Mouse (Mus musculus): ENCODE data around the gene Sgip1. TPM values are rescaled to one million over a fixed set of nuclear protein-coding genes. Genes with fewer than 3 reads are reported as not detected.

Sgip1 gene
- total and polyA plus RNA-seq, 3 experiments = 0.92 to 5.6 TPM; not detected in 1

DNA sequence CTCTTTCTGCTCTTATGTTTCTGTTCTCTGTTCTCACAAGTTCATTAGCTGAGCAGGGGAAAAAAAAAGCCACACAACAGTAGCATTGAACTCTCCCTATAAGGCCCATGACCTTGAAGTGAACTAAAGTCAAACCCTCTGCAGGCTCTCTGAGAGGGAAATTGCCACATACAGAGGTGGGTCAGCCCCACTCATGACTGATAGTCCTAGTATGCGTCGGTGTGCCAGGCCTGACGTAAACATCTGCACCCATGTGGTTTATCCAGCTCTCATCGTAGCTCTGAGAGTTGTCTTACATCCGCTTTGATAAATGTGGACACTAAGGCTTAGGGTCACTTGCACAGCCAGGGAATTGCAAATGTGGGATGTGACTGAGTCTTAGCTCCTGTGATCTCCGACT is 38.8 kb downstream of the Sgip1 start:
- no peaks in the 10 kb centered on the region for H3K9me3 ChIP-seq (replicated peaks; ENCODE audit: insufficient read depth, low read length)
- TF ChIP-seq RAD21 (IDR thresholded peaks at IDR 0.05; ENCODE audit: low read depth, low read length) (no peak), JUND (IDR thresholded peaks at IDR 0.05; ENCODE audit: low read depth, low read length) (no peak), MAFK (IDR thresholded peaks at IDR 0.05; ENCODE audit: borderline replicate concordance, low read depth, low read length) (no peak)

DNA sequence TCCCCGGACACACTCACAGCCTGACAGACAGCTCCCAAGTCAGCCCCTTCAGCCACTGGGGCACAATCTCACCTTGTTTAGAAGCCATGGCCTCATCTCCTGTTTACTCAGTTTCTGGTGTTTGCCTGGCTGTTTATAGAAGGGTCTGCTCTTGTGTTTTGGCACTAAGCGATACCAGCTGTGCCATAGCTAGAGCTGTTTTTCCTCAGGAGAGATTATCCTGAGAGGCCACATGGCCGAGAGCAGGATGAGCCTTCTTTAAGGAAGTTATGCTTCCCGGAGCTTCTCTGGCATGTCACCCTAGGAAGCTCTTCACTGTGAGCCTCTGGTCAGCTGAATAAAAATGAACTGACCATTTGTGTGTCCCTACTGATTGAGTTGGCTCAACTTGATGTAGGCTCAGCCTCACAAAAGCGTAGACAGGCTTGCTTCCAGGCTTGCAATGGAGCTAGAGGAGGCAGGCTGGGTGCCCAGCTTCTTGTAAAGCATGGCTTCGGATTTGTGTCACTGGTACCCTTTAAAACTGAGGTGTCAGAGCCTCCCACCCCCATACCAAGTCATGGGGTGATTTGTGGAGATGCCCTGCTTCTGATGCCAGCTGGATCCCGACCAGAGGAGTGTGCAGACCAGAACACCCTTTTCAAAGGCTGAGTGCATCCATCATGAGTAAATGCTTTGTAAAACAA is 42.1 kb downstream of the Sgip1 start:
- Histone ChIP-seq H3K27ac (ENCODE audit: control insufficient read depth, low read depth, low read length) (no peak overlapping the region), H3K4me1 (ENCODE audit: control insufficient read depth in 1 of 2, insufficient read depth in 2 of 2, low read length in 2 of 2) (no peaks in the 10 kb centered on the region), H3K4me3 (ENCODE audit: control insufficient read depth in 1 of 2, insufficient read depth in 1 of 2, low read depth in 2 of 2, low read length in 2 of 2) (no peak overlapping the region), H3K27me3 (ENCODE audit: control insufficient read depth in 1 of 2, insufficient read depth in 2 of 2, low read length in 2 of 2) (no peaks in the 10 kb centered on the region), H3K9me3 (replicated peaks; ENCODE audit: insufficient read depth, low read length) (no peaks in the 10 kb centered on the region), H3K79me2 (ENCODE audit: control insufficient read depth, insufficient read depth, low read length, poor library complexity) (no peaks in the 10 kb centered on the region), H3K9ac (ENCODE audit: control insufficient read depth, low read depth, low read length, poor library complexity, severe bottlenecking) (no peak overlapping the region), H3K36me3 (ENCODE audit: control insufficient read depth in 1 of 2, insufficient read depth in 2 of 2, low read length in 2 of 2) (no peaks in the 10 kb centered on the region)
- TF ChIP-seq MAFK (IDR thresholded peaks at IDR 0.05; ENCODE audit: borderline replicate concordance, low read depth, low read length) (no peak), MAZ (IDR thresholded peaks at IDR 0.05; ENCODE audit: low read depth, low read length) (no peak), GABPA (IDR thresholded peaks at IDR 0.05; ENCODE audit: low read depth, low read length) (no peak), ZKSCAN1 (IDR thresholded peaks at IDR 0.05; ENCODE audit: low read depth, low read length) (no peak), RAD21 (IDR thresholded peaks at IDR 0.05; ENCODE audit: low read depth, low read length) (no peak), MYC (IDR thresholded peaks at IDR 0.05; ENCODE audit: low read depth, low read length) (no peak), MAX (IDR thresholded peaks at IDR 0.05; ENCODE audit: low read length) (no peak), TBP (IDR thresholded peaks at IDR 0.05; ENCODE audit: low read depth, low read length) (no peak), JUND (IDR thresholded peaks at IDR 0.05; ENCODE audit: low read depth, low read length) (no peak), KAT2A (conservative IDR thresholded peaks at IDR 0.05; ENCODE audit: low read depth, low read length) (no peak), USF2 (IDR thresholded peaks at IDR 0.05; ENCODE audit: borderline replicate concordance in 1 of 2, insufficient read depth in 1 of 2, low read depth in 1 of 2, low read length in 2 of 2) (no peak), TCF12 (IDR thresholded peaks at IDR 0.05; ENCODE audit: low read depth, low read length) (no peak), ELF1 (IDR thresholded peaks at IDR 0.05; ENCODE audit: low read depth, low read length) (no peak), CTCF (IDR thresholded peaks at IDR 0.05 in 2 of 3, conservative IDR thresholded peaks at IDR 0.05 in 1 of 3; ENCODE audit: control insufficient read depth in 1 of 3, insufficient read depth in 1 of 3, low read depth in 2 of 3, low read length in 3 of 3, poor library complexity in 1 of 3, severe bottlenecking in 1 of 3) (no peak), MEF2A (IDR thresholded peaks at IDR 0.05; ENCODE audit: extremely low read depth, insufficient replicate concordance, low read depth, low read length, poor library complexity, severe bottlenecking) (no peak), UBTF (IDR thresholded peaks at IDR 0.05; ENCODE audit: borderline replicate concordance, insufficient read depth, low read depth, low read length) (no peak), E2F4 (IDR thresholded peaks at IDR 0.05; ENCODE audit: borderline replicate concordance, low read depth, low read length) (no peak), CHD2 (IDR thresholded peaks at IDR 0.05; ENCODE audit: low read length) (no peak), CHD1 (IDR thresholded peaks at IDR 0.05; ENCODE audit: low read depth, low read length) (no peak), ETS1 (IDR thresholded peaks at IDR 0.05; ENCODE audit: low read depth, low read length) (no peak)
- DNase-seq (ENCODE audit: low read depth, low spot score) = no peak

More for the DNA sequence above, 38.8 kb downstream of the Sgip1 start:
- DNase-seq (ENCODE audit: low read depth, low spot score) = no peak
- Histone ChIP-seq H3K4me3 (ENCODE audit: control insufficient read depth in 1 of 2, insufficient read depth in 1 of 2, low read depth in 2 of 2, low read length in 2 of 2) (no peak overlapping the region), H3K79me2 (ENCODE audit: control insufficient read depth, insufficient read depth, low read length, poor library complexity) (no peaks in the 10 kb centered on the region), H3K9ac (ENCODE audit: control insufficient read depth, low read depth, low read length, poor library complexity, severe bottlenecking) (no peak overlapping the region), H3K27me3 (ENCODE audit: control insufficient read depth in 1 of 2, insufficient read depth in 2 of 2, low read length in 2 of 2) (no peaks in the 10 kb centered on the region), H3K4me1 (ENCODE audit: control insufficient read depth in 1 of 2, insufficient read depth in 2 of 2, low read length in 2 of 2) (no peaks in the 10 kb centered on the region), H3K27ac (ENCODE audit: control insufficient read depth, low read depth, low read length) (no peak overlapping the region), H3K36me3 (ENCODE audit: control insufficient read depth in 1 of 2, insufficient read depth in 2 of 2, low read length in 2 of 2) (no peaks in the 10 kb centered on the region)
